15 mouse cellular contexts compared by ENCODE assay signal in genomic region chr10:120616406-120617015, GRCm38 (mm10).
A peak's percentile ranks its signal among the peaks of the same experiment; 100 is the strongest.
DNase-seq lines count a peak whose midpoint lies in the region; ATAC-seq lines count a peak whose summit lies in the region.
"Had no signal": no experiment of that assay in that cellular context is flagged by ENCODE, and none has a peak within 500 bp of the region (broad histone marks: within the 10 kb centered on the region; RNA-seq: fewer than 3 reads in every experiment).

No protein-coding gene starts in this region.

- no peak overlapping the region for H3K4me3 ChIP-seq in limb, embryonic 15.5 days
- H3K4me3 ChIP-seq in limb, embryonic 10.5 days, result no peak overlapping the region
- H3K4me3 ChIP-seq: hindbrain, embryonic 12.5 days had no signal

- WGBS in limb, embryonic 15.5 days, result 36% methylated on average over 5 of the region's 5 CpGs
- WGBS in limb, embryonic 10.5 days, result 67% methylated on average over 5 of the region's 5 CpGs

- DNase-seq in limb, embryonic 10.5 days (ENCODE audit: low spot score), result no peak
- peak; percentile 63 for DNase-seq in thymus, postnatal 14 days
- no peak for DNase-seq in left cerebral cortex, adult 18-20 months (ENCODE audit: low spot score in 2 of 2)
- DNase-seq in layer of hippocampus, adult 9-11 months, result no peak
- no peak for DNase-seq in gastrocnemius, adult 8-10 months (ENCODE audit: low spot score in 2 of 2)
- DNase-seq: heart, adult 18-20 months; kidney, adult 2 months; lung, adult 2 months; midbrain, embryonic 14.5 days; right cerebral cortex, postnatal 25 days had no signal

- H3K4me1 ChIP-seq in limb, embryonic 15.5 days, result no peaks in the 10 kb centered on the region
- H3K4me1 ChIP-seq in limb, embryonic 10.5 days, result peaks cover 29% of the 10 kb centered on the region
- H3K4me1 ChIP-seq: hindbrain, embryonic 12.5 days had no signal

- no peaks in the 10 kb centered on the region for H3K9me3 ChIP-seq in limb, embryonic 15.5 days
- no peaks in the 10 kb centered on the region for H3K9me3 ChIP-seq in limb, embryonic 10.5 days (replicated peaks)
- H3K9me3 ChIP-seq: hindbrain, embryonic 12.5 days had no signal

- no peak overlapping the region for H3K9ac ChIP-seq in limb, embryonic 15.5 days
- H3K9ac ChIP-seq: hindbrain, embryonic 12.5 days had no signal

- H3K36me3 ChIP-seq in limb, embryonic 15.5 days, result no peaks in the 10 kb centered on the region
- no peaks in the 10 kb centered on the region for H3K36me3 ChIP-seq in limb, embryonic 10.5 days
- H3K36me3 ChIP-seq: hindbrain, embryonic 12.5 days had no signal

- H3K27ac ChIP-seq in limb, embryonic 15.5 days, result no peak overlapping the region
- no peak overlapping the region for H3K27ac ChIP-seq in limb, embryonic 10.5 days
- H3K27ac ChIP-seq: hindbrain, embryonic 12.5 days had no signal

- no peaks in the 10 kb centered on the region for H3K27me3 ChIP-seq in limb, embryonic 15.5 days
- no peaks in the 10 kb centered on the region for H3K27me3 ChIP-seq in limb, embryonic 10.5 days (ENCODE audit: low read depth, poor library complexity, severe bottlenecking)
- H3K27me3 ChIP-seq: CH12.LX; hindbrain, embryonic 12.5 days had no signal

- 0 out of 2 replicates have a peak, but pooled peaks have one; percentile 35 for ATAC-seq in limb, embryonic 15.5 days (ENCODE audit: insufficient number of reproducible peaks, low FRiP score, low TSS enrichment, low read depth)
- peak; percentile 86 for ATAC-seq in activated CD4-positive, CD25-positive, alpha-beta regulatory T cell, adult 4 months
- peak; percentile 75 for ATAC-seq in megakaryocyte, adult 5-6 weeks (ENCODE audit: poor library complexity, severe bottlenecking)

- no peak overlapping the region for H3K4me2 ChIP-seq in limb, embryonic 15.5 days
- H3K4me2 ChIP-seq: hindbrain, embryonic 12.5 days had no signal

Comparison
In these comparisons a context has a peak if more than half of its experiments do, and no peak if none do; other contexts are left out.
1. ATAC-seq: peak in every context shown above with its lines; median percentile 86 in activated CD4-positive, CD25-positive, alpha-beta regulatory T cell, adult 4 months; 75 in megakaryocyte, adult 5-6 weeks; 35 in limb, embryonic 15.5 days.